Mouse (Mus musculus): ENCODE data around the gene Lin7a.

DNA sequence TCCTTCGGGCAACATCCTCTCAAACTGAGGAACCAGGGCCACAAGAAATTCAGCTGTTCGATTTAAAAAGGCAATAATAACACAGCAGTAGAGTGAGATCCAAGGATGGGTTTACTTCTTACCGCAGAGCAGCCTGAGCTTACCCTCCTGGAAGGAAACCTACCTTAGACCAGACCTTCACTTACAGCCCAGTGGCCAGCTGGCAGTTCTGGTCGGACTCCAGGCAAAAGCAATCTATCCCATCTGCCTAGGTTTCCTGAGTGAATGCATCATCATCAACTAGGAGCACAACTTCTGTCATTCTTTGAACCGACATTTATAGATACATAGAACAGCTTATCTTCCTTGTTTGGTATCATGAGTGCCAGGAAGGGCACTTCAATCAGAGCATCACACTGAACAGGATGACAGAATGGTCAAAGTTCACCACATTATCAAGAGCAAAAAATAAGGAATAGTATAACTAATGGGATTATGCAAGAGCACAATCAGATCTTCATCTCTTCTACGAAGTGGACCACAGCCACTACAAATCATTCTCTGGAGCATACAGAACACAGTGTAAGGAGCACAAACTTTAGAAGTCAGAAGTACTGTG, 87.1 kb downstream of the Lin7a start:
- TF ChIP-seq POLR2AphosphoS5 (IDR thresholded peaks at IDR 0.05; ENCODE audit: insufficient replicate concordance, low read depth, low read length), result no peak
- no peak for TF ChIP-seq CTCF (IDR thresholded peaks at IDR 0.05; ENCODE audit: low read depth, low read length)
- TF ChIP-seq GATA1 (IDR thresholded peaks at IDR 0.05; ENCODE audit: borderline replicate concordance, low read length), result no peak
- TF ChIP-seq GATA2 (IDR thresholded peaks at IDR 0.05; ENCODE audit: borderline replicate concordance, low read depth, low read length), result no peak
- no peak for TF ChIP-seq TAL1 (conservative IDR thresholded peaks at IDR 0.05; ENCODE audit: low read depth, low read length)

Data from G1E (cell line).